Comparison of ENCODE assay signal across 28 mouse cellular contexts in the genomic region with DNA sequence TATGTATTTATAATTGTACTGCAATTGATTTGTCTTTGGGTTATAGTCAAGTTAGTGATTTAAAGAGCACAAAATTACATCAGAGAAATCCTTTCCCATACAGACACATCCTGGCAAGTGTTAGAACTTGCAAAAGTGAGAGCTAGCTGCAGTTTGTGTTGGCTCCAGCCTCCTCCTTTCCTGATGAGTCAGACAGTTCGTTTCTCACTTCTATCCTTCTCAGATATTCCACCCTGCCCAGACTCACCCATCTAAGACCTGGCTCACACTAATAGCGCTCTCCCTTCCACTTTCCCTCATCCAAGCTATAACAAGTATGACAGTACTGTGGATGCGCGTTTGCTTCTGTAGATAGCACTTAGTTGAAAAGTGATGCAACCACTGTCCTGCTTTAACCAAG. TPM values are rescaled to one million over a fixed set of nuclear protein-coding genes. Genes with fewer than 3 reads are reported as not detected.
DNase-seq lines count a peak whose midpoint lies in the region; TF ChIP-seq lines count a peak whose summit lies in the region.
"Had no signal": no experiment of that assay in that cellular context is flagged by ENCODE, and none has a peak within 500 bp of the region (broad histone marks: within the 10 kb centered on the region; RNA-seq: fewer than 3 reads in every experiment).

No protein-coding gene starts in this region.

- peak overlapping the region; percentile 8; the same call in 1 of the 2 replicates for H3K27ac ChIP-seq in bone marrow macrophage, adult 2 months (ENCODE audit: insufficient read depth, low read depth, low read length)
- H3K27ac ChIP-seq: embryonic facial prominence, embryonic 10.5 days; hindbrain, embryonic 14.5 days; limb, embryonic 13.5 days; liver, embryonic 13.5 days; macrophage; neural tube, embryonic 12.5 days; stomach, postnatal 0 days had no signal

- no peaks in the 10 kb centered on the region for H3K27me3 ChIP-seq in C2C12 (ENCODE audit: control insufficient read depth, insufficient read depth, insufficient read length)
- H3K27me3 ChIP-seq: CH12.LX; heart, embryonic 12.5 days; limb, embryonic 13.5 days; liver, embryonic 13.5 days; lung, embryonic 15.5 days; neural tube, embryonic 12.5 days had no signal

- no peak for TF ChIP-seq POLR2A in bone marrow macrophage, adult 2 months (IDR thresholded peaks at IDR 0.05; ENCODE audit: borderline replicate concordance, low read depth, low read length)

- DNase-seq in left cerebral cortex, adult 18-20 months (ENCODE audit: low spot score in 2 of 2), result peak; percentile 8 to 36
- DNase-seq in left cerebral cortex, postnatal 4 days, result no peak
- DNase-seq in right cerebral cortex, postnatal 25 days, result peak; percentile 15
- no peak for DNase-seq in lung, postnatal 36 days
- no peak for DNase-seq in kidney, postnatal 4 days
- DNase-seq: cerebellum, adult 8-10 months; heart, adult 11 months; heart, postnatal 14 days; kidney, adult 8-10 months; kidney, postnatal 14 days; liver, embryonic 13.5 days; thymus, postnatal 14 days had no signal

- TF ChIP-seq CTCF in C2C12 (IDR thresholded peaks at IDR 0.05; ENCODE audit: control insufficient read depth, insufficient read depth, insufficient read length), result no peak
- no peak for TF ChIP-seq CTCF in bone marrow macrophage, adult 2 months (IDR thresholded peaks at IDR 0.05; ENCODE audit: low read depth, low read length)

- no peaks in the 10 kb centered on the region for H3K36me3 ChIP-seq in C2C12 (ENCODE audit: control insufficient read depth, insufficient read depth)
- H3K36me3 ChIP-seq: embryonic facial prominence, embryonic 10.5 days; heart, embryonic 12.5 days; limb, embryonic 13.5 days; liver, embryonic 13.5 days; lung, embryonic 15.5 days; neural tube, embryonic 12.5 days had no signal

- intact Hi-C loops in left cerebral cortex, postnatal 4 days (cut with DNase I), result no loop called here

- no peaks in the 10 kb centered on the region for H3K79me3 ChIP-seq in C2C12 (ENCODE audit: low read depth)

- no peak overlapping the region for H3K4me3 ChIP-seq in C2C12 (ENCODE audit: insufficient read depth, poor library complexity, severe bottlenecking)
- H3K4me3 ChIP-seq in bone marrow macrophage, adult 2 months (ENCODE audit: insufficient read depth, low read length), result no peak overlapping the region
- H3K4me3 ChIP-seq: embryonic facial prominence, embryonic 10.5 days; heart, embryonic 12.5 days; limb, embryonic 13.5 days; liver, embryonic 13.5 days; lung, embryonic 15.5 days; neural tube, embryonic 12.5 days had no signal

- H3K4me1 ChIP-seq in bone marrow macrophage, adult 2 months (ENCODE audit: control insufficient read depth, insufficient read depth, low read length), result peaks cover 22% of the 10 kb centered on the region
- H3K4me1 ChIP-seq: embryonic facial prominence, embryonic 10.5 days; limb, embryonic 13.5 days; liver, embryonic 13.5 days; neural tube, embryonic 12.5 days had no signal

- no peaks in the 10 kb centered on the region for H3K79me2 ChIP-seq in C2C12 (ENCODE audit: control insufficient read depth, insufficient read depth)

- no peak overlapping the region for H3ac ChIP-seq in C2C12 (ENCODE audit: control insufficient read depth, insufficient read length, low read depth)

TF ChIP-seq in C2C12, 6 proteins besides CTCF, POLR2A, EP300 and RAD21:
- TF ChIP-seq MYOD1 (IDR thresholded peaks at IDR 0.05; ENCODE audit: control insufficient read depth, insufficient read length, low read depth) (no peak), MYOG (IDR thresholded peaks at IDR 0.05; ENCODE audit: control insufficient read depth, extremely low read depth, insufficient read length) (no peak), USF1 (IDR thresholded peaks at IDR 0.05; ENCODE audit: low read depth) (no peak), FOSL1 (IDR thresholded peaks at IDR 0.05; ENCODE audit: insufficient read depth, low read length, poor library complexity, severe bottlenecking) (no peak), CEBPB (IDR thresholded peaks at IDR 0.05; ENCODE audit: low read depth) (peak; percentile 40), MAX (IDR thresholded peaks at IDR 0.05) (no peak)

RNA-seq across cellular contexts. Expression of a gene that starts 11.9 kb away (rescaled TPM):
- total RNA-seq in left cerebral cortex, adult 18-20 months (2021), result not detected
- total RNA-seq in left cerebral cortex, postnatal 4 days (2021), result not detected
- 0.04 TPM for polyA plus RNA-seq in C2C12 (2012; fragmentation: generic; extraction: Trizol)
- polyA plus RNA-seq in bone marrow macrophage, adult 2 months (2012; ENCODE audit: insufficient read depth, insufficient read length, missing spikeins), result not detected in 2 replicates
- total RNA-seq: adrenal gland, adult 18-20 months; adrenal gland, postnatal 4 days; MEL had no signal
- polyA plus RNA-seq: embryonic facial prominence, embryonic 10.5 days; forebrain, embryonic 14.5 days; intestine, embryonic 14.5 days; limb, embryonic 13.5 days; liver, embryonic 13.5 days; stomach, postnatal 0 days had no signal

Comparison
In these comparisons a context has a peak if more than half of its experiments do, and no peak if none do; other contexts are left out.
1. DNase-seq: peak in left cerebral cortex, adult 18-20 months (2 of 2) and right cerebral cortex, postnatal 25 days (single experiment); none in left cerebral cortex, postnatal 4 days (single experiment), lung, postnatal 36 days (single experiment) and kidney, postnatal 4 days (0 of 2).